Mouse (Mus musculus): Measurements from ENCODE around the gene Trnp1.
A peak's percentile ranks its signal among the peaks of the same experiment; 100 is the strongest.

The Trnp1 gene

DNA sequence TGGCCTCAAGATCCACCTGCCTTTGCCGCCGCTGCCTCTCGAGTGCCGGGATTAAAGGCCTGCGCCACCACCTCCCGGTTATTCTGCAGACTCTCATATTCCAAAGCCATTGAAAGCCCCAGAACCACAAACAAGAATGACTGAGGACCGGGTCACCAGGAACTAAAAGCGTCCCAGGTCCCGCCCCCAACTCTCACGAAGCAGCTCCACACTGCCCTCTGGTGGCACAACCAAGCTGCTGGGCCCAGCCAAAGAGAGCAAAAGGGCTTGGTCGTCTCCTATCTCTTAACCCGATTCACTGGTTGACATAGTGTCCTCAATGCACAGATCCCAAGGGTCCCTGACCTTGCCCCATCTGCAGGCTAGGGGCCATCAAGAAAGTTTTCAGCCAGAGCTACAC is 3.9 kb downstream of the Trnp1 start:
- peak; percentile 84 to 90 for DNase-seq (ENCODE audit: low spot score in 2 of 2)

DNA sequence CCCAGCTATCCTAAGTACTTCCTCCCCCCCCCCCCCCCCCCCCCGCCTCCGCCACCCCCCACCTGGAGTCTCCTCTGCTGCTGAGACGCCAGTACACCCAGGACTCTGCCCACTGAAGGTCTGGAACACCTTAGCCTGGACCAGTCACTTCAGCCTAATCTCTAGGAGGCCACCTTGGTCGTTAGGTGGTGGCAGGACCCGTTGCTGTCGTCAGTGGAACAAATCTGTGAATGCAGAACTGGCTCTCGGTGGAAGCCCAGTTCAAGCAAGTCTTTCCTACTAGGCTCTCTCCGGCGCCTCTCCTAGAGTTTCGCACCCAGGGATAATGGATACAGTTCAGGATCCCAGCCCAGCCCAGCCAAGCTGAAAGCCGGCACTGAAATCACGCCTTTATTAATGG is 4.5 kb downstream of the Trnp1 start:
- DNase-seq (ENCODE audit: low spot score in 2 of 2) = no peak

- peak; percentile 57 to 67 for DNase-seq (ENCODE audit: low spot score in 2 of 2)
These were observed 6.5 kb downstream of the Trnp1 start for GRCm38 (mm10) chr4:133491800-133492199.

- DNase-seq (ENCODE audit: low spot score in 2 of 2) = no peak
These were observed 8.7 kb downstream of the Trnp1 start for GRCm38 (mm10) chr4:133489489-133490245.

GRCm38 (mm10) chr4:133488619-133489392 is 9.5 kb downstream of the Trnp1 start:
- DNase-seq (ENCODE audit: low spot score in 2 of 2) = no peak

GRCm38 (mm10) chr4:133486673-133487357 is 11.5 kb downstream of the Trnp1 start:
- DNase-seq (ENCODE audit: low spot score in 2 of 2) = no peak

GRCm38 (mm10) chr4:133485691-133486425 is 12.5 kb downstream of the Trnp1 start:
- no peak for DNase-seq (ENCODE audit: low spot score in 2 of 2)

GRCm38 (mm10) chr4:133484266-133485025 is 13.9 kb downstream of the Trnp1 start:
- DNase-seq (ENCODE audit: low spot score in 2 of 2) = no peak

DNA sequence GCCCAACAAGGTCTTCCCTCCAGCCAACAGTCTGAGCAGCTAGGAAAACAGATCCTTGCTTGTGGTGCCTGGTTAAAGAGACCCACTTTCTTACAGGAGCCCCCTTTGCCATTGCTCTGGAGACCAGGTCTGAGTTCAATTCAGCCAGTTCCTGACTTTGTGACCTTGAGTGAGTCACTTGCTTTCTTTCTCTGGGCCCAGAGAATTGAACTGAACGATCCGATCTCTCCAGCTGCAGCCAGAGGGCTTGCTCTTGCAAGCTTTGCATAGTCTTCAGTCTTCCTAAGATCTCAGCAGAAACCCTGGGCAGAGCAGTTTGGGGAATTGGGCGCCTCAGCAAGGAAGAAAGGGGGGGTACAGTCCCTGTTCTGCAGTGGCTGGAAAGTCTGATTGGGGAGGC is 15.9 kb downstream of the Trnp1 start:
- no peak for DNase-seq (ENCODE audit: low spot score in 2 of 2)

GRCm38 (mm10) chr4:133481488-133481887 is 16.9 kb downstream of the Trnp1 start:
- no peak for DNase-seq (ENCODE audit: low spot score in 2 of 2)

- DNase-seq (ENCODE audit: low spot score in 2 of 2) = no peak
These were observed 17.6 kb downstream of the Trnp1 start for GRCm38 (mm10) chr4:133480754-133481153.

DNA sequence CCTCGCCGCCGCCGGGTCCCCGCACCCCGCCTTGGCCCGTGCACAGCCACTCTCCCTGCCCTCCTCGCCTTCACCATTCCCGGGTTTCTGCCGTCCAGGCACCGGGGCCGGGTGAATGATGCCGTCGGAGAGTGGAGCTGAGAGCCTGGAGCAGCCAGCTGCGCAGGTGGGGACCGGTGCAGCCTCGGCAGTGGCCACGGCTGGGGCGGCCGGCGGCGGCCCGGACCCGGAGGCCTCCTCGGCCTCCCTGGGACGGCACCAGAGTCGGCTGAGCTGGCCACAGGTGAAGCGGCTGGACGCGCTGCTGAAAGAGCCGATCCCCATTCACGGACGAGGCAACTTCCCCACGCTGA is 18.2 kb downstream of the Trnp1 start:
- no peak for DNase-seq (ENCODE audit: low spot score in 2 of 2)

DNA sequence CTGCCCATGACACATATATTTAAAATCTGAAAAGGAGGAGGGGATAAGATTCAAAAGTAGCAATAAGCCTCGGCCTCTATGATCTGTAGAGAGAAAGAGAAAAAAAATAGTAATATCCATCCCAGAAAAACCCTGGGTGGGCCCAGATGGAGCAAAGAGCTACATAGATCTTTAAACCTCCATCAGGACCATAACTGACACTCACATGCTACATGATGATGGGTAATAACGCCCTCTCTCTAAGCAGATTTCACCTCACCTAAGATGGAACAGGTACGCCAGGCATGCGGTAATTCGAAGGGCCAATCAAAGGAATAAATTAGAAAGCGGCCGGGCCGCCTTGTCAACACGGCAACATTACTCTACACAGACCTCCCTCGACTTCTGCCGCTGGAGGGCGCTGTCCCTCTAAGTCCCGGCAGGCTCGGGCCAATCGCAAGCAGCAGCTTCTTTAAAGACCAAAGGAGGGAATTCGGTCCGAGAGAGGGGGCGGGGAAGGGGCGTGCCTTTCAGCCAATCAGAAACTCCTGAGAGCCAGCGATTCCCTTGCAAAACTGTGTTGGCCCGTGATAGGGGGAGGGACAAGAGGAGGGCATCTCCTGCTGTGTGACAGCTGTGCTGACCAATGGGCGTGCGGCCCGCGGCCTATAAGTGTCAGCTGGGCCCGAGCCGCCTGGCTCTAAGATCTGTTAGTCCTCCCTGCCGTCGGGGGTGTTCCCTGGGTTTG is 18.7 kb downstream of the Trnp1 start, which contains the start of gene Tent5b:
TSS of gene Tent5b (plus strand) at position 675 of the 727 bp plus-strand sequence.
- peak; percentile 98 for DNase-seq (ENCODE audit: low spot score in 2 of 2)

DNA sequence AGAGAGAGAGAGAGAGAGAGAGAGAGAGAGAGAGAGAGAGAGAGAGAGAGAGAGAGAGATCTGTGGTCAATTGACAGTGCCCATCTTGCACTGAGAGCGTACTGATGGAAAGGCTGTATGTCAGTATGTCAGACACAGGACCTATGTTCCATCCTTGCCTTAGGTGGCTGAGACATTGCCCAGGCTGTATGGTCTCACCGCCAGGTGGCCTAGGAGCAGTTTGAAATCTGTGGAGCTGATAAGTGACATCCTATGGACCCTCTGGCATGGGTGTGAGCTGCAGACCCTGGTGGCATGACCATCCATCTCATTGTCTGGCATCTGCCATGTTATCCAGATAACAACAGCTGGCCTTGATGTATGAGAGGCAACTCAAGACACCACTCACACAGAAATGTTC is 24.5 kb downstream of the Trnp1 start:
- DNase-seq (ENCODE audit: low spot score in 2 of 2) = no peak

DNA sequence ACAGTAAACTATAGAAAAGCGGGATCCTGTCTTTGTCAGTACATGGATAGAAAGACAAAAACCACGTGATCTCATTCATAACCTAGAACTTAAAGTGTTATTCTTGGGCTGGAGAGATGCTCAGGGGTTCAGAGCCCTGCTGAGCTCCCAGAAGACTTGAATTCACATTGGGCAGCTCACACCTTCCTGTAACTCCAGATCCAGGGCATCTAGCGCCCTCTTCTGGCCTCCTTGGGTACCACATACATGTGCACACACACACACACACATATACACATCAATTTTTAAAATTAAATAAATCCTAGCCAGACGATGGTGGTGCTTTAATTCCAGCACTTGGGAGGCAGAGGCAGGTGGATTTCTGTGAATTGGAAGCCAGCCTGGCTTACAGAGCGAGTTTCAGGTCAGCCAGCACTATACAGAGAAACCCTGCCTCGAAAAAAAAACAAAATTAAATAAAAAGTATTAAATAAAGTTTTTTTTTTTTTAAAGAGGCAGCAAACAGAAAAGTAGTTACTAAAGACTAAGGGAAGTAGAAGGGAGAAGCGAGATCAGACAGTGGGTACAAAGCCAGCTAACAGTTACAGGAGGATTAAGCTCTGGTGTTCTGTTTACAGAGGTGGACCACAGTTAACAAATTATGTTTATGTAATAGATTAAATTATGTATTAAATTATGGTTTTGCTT is 27.1 kb downstream of the Trnp1 start:
- no peak for DNase-seq (ENCODE audit: low spot score in 2 of 2)

DNA sequence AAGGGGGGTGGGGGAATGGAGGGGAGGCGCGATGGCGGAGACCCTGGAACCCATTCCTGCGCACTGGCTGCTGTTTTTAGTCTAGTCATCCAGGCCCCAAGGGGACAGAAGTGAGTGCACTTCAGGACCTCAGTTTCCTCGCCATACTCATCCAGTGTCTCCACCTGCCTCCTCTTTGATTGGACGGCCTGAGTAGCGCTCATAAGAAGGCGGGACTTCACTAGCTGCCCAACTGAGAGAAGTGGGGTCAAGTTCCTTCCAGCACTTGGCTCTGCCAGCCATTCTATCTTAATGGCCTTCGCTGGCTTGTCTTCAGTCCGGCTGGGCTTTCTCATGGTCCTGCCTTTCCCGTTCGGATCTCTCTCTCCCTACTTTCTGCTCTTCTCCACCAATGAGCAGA is 29.2 kb downstream of the Trnp1 start:
- DNase-seq (ENCODE audit: low spot score in 2 of 2) = no peak

- peak; percentile 82 to 88 for DNase-seq (ENCODE audit: low spot score in 2 of 2)
These were observed 30.3 kb downstream of the Trnp1 start for GRCm38 (mm10) chr4:133468080-133468479.

DNA sequence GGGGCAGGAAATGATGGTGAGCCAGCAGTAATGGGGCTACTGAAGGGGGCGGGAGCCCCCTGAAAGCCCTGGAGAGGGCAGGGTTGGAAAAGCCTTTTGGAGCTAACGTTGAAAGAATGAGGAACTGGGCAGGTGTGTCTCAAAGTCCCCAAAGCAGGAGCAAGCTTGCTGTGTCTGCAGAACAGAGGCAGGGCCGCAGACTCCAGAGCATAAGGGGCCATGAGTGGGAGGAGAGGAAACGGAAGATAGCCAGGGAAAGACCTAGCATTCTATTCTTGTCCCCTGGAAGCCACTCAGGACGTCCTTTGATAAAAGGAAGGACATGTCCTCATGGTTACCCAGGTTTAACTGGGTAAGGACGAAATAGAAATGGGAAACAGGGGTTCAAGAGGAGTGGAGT is 35.2 kb downstream of the Trnp1 start:
- DNase-seq (ENCODE audit: low spot score in 2 of 2) = peak; percentile 52 to 71

- DNase-seq (ENCODE audit: low spot score in 2 of 2) = no peak
These were observed 37.0 kb downstream of the Trnp1 start for GRCm38 (mm10) chr4:133461362-133461761.

GRCm38 (mm10) chr4:133460796-133461325 is 37.5 kb downstream of the Trnp1 start:
- DNase-seq (ENCODE audit: low spot score in 2 of 2) = no peak
